Mouse (Mus musculus): ENCODE data around the gene Rrp15.
"Not testable (repeated sequence)": the region's sequence is repeated elsewhere in the genome, so short reads cannot be mapped to it uniquely, and the experiment has no call there.

The Rrp15 gene

DNA sequence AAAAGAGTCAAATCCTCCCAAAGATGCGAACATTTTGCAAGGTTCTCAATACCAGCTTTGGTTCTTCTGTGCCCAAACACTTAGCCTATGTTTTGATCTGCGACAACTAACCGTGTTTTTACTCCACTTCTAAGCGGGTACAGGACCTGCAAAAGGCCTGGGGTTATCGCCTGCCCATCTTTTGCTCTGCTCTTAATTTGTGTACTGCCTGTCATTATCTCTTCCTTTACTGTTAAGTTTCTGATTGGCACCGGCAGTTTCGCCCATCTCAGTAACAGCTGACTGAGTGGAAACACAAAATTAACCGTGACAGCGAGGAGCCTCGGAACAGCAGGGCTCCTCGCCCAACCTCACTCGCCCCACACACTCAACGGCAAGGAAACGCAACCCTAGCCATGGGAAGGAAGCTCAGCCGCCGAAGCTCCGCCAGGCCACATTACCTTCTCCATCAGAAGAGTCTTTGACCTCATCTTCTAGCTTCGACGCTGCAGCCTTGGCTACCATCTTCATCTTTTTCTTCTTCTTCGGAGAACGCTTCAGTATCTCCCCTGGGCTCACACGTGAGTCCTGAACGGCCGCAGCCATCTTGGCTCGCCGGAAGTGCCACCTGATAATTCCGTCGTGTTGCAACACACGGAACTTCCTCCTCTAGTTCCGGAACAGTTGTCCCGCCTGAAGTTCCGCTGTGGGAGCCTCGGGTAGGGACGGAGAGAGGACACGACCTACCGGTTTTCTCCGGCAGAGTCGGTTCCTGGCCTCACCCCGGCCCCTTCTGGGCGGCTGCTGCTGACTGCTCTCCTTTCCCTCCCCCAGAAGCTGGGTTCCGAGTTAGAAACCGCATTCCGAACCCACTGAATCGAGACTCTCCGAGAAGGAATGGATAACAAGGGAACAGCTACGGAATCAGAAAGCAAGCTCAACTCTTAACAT is at the start of gene Rrp15:
Gene Rrp15 (minus strand): TSS at position 635 of the 930 bp plus-strand sequence.
- peak; percentile 67 to 82 for DNase-seq (ENCODE audit: low spot score in 2 of 2)

DNA sequence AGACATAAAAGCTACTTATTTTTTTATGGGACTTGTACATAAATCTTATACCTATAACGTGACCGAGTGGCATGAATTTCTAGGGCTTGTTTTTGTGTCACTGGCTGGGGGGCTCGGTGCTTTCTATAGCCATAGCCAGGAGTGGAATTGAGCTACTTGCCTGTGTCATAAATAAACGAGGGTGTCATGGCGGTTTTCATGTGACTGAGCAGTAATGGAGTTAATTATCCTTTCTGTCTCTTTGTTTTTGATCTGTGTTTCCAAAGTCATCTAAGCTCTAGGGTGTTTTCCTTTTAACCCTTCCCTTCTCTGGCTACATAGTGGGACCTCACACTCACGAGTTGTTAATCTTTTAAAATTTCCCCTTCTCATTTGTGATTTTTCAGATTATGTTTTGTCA is 48.8 kb upstream of the Rrp15 start:
- no peak for DNase-seq (ENCODE audit: low spot score in 2 of 2)

DNA sequence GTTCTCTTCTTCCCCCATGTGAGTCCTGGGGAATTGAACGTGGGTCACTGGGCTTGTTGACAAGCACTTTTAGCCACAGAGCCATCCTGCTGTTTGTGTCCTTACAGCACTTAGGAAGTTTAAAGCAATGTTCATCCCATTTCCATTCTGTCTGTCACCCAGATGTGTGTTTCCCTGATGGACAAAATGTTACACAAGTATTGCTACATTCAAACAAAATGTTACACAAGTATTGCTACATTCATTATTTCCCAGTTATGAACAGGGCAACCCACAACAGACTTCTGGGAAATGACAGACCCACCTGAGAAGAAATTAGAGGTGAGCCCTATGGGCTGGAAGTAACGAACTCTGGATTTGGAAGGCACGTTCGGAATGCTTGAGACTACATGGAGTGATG is 36.2 kb upstream of the Rrp15 start:
- DNase-seq (ENCODE audit: low spot score in 2 of 2) = no peak

DNA sequence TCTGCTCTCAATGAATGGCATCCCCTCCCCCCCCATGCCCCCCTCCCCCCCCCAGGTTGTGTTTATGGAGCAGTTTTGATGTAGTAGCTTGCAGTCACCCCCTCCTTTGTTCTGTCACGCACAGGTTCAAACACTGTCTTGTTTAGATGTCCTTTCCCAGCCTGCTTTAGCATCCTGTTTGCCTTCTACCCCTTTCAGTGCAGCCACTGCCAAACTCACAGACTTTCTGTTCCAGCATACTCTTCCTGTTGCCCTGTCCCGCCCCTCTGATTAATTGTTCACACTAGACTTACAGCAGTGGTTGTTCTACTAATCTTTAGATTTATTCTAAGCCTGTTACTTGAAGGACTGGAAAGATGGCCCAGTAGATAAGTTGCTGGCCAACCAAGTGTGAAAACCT is 31.7 kb upstream of the Rrp15 start:
- no peak for DNase-seq (ENCODE audit: low spot score in 2 of 2)

DNA sequence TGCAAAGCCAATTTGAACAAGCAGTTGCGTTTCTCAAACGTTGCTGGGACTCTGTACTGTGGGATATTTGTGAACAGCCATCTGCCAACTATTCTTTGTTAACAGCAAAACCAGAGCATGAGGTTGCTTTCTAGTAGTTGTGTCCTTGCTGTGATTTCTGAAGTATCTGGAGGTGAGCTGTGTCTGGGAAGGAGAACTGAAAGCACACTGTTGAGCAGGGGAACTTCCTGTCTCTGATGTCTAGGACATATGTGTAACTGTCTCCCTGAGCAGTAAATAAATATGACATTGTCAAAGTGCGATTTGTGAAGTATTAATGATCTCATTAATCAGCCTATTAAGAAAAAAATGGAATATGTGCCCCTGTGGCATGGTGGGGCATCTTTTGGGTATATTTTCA is 24.0 kb upstream of the Rrp15 start:
- no peak for DNase-seq (ENCODE audit: low spot score in 2 of 2)

DNA sequence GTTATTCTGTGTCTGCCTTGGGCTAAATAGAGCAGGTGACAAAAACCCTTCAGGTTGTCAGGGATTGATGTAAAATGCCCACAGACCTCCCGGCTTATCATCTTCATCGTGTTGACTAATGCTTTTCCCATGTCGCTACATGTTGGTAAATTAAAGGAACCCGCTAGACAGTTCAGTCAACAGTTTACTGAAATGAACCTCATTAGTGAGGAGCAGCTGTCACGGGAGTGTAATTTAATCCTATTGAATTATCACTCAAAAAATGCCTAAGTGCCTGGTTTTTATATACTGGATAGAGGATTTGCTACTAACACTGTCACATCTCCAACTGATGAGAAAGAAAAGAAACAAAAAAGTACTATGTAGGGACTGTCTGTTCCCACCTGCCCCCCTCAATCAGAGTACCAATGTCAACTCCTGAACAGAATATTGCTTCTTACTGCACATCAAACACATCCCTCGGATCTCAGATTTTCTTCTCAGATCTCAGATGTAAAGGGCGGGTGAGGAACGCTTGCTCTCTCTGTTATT is 23.5 kb upstream of the Rrp15 start:
- DNase-seq (ENCODE audit: low spot score in 2 of 2) = no peak

DNA sequence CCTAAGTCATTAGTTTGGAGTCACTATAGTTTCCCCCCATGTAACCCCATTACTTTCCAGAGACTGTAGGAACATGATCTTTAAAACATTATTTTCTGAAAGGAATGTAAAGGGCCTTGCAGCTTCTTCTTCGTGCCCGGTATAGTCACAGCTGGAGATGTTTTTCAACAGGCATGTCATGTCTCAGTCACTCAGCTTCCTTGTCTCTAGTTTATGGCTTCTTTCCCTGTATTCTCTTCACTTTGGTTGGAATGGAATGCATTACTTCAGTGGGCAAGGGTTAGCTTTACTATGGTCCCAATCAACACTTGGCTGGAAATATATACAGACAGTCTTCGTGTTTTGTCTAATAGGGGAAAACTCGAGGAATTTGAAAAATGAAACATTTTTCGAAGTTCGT is 22.8 kb upstream of the Rrp15 start:
- no peak for DNase-seq (ENCODE audit: low spot score in 2 of 2)

DNA sequence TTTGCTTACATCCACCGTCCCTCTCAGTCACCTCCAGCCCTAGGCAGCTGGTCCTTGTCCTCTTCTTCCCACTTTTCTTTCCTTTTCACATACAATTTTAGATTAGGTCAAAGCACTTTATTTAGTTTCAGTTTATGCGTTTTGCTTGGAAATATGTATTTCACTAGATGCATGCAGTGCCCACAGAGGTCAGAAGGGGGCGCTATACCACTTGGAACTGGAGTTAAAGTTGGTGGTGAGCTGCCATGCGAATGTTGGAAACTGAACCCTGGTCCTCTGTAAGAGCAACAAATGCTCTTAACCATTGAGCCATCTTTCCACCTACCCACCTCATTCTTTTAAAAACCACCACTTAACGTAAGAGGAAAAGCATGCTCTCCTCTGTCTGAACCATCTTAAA is 21.5 kb upstream of the Rrp15 start:
- no peak for DNase-seq (ENCODE audit: low spot score in 2 of 2)

DNA sequence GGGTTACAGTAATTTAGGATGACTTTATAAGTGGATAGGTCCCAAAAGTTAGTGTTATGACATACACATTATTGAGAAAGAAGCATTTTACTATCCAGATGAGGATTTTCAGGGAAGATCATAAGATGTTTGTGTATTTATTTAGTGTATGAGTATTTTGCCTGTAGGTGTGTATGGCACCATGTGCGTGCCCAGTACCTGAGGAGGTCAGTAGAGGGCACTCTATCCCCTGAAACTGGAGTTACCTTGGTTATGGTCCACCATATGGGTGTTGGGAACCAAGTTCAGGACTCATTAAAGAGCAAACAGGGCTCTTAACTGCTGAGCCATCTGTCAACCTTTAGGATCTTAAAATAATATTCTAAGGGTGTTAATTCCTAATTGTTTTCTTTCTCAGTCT is 19.2 kb upstream of the Rrp15 start:
- DNase-seq (ENCODE audit: low spot score in 2 of 2) = no peak

DNA sequence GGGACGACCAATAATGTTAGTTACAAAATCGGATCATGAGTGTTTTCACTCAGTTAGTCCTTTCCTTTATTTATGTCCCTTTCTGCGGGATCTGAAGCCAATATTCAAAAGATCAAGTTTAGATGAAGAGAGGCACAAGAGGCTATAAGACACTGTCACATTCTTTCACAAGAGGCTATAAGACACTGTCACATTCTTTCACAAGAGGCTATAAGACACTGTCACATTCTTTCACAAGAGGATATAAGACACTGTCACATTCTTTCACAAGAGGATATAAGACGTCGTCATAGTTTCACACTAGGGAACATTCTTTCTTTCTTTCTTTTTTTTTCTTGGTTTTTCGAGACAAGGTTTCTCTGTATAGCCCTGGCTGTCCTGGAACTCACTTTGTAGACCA is 14.3 kb upstream of the Rrp15 start:
- not testable (repeated sequence) for DNase-seq (ENCODE audit: low spot score in 2 of 2)

DNA sequence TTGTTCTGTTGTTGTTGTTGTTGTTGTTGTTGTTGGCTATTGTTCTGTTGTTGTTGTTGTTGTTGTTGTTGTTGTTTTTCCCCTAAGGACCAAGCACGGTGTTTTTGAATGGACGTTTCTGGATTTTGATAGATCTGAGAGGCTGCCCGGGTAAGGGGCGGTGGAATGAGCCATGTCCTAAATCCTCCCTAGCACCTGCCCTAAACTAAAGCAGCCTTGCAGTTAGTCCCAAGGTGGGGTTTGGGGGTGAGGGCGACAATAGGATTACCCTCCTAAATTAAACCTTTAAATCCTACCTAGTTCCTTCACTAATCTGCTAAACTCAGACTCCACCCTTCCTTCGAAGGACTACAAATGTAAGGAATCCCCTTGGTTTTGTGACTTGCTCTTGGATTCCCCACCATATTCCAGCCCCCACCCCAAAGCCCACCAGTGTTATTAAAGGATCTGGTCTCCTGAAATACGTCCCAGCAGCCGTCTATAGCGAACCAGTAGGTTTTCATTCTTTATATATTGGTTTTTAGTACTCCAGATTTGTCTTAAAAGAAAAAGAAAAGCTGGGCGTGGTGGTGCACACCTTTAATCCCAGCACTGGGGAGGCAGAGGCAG is 621 bp upstream of the Rrp15 start:
- peak in 1 of 2 experiments; percentile 14 for DNase-seq (ENCODE audit: low spot score in 2 of 2)

DNA sequence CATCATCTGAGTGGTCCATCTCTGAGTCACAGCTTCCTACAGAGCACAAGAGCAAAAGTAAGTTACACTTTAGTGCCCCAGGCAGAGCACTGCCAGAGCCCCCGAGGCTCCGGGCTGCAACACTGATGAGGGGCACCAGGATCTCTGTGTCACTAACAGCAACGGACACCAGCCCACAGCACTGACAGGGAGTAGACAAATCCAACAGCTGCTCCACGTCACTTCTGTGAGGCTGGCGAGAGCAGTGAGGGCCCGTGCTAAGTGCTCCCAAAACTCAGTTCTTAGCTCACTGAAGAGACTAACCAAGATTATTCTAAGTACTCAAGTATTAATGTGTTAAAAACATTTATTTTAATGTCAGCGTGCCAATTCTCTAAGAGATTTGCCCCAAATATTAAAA is 9.3 kb downstream of the Rrp15 start:
- DNase-seq (ENCODE audit: low spot score in 2 of 2) = no peak

DNA sequence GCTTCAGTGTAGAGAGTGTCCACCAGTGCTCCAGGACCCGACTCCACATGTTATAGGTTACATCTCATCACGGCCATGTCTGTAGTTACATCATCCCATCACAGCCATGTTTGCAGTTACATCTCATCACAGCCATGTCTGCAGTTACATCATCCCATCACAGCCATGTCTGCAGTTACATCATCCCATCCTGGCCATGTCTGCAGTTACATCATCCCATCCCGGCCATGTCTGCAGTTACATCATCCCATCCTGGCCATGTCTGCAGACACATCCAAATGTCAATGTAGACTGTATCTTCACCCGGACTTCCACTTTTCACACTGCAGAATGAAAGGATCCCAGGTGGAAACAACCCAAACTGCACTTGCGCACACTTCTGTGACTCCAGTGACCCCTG is 13.6 kb downstream of the Rrp15 start:
- DNase-seq (ENCODE audit: low spot score in 2 of 2) = no peak

DNA sequence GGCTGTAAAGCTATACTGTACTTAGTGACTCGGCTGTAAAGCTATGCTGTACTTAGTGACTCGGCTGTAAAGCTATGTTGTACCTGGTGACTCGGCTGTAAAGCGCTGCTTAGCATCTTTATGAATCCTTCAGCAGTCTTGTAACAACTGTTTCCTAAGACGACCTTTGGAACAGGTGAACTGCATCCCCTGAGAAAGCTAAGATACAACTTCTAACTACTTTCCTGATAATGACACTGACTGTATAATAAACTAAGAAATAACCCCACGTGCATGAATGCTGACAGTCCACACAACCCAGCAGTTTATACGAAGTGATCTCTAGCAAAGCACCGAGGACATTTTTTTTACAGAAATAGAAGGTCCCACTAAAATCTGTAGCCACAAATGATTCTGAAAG is 16.1 kb downstream of the Rrp15 start:
- DNase-seq (ENCODE audit: low spot score in 2 of 2) = no peak

DNA sequence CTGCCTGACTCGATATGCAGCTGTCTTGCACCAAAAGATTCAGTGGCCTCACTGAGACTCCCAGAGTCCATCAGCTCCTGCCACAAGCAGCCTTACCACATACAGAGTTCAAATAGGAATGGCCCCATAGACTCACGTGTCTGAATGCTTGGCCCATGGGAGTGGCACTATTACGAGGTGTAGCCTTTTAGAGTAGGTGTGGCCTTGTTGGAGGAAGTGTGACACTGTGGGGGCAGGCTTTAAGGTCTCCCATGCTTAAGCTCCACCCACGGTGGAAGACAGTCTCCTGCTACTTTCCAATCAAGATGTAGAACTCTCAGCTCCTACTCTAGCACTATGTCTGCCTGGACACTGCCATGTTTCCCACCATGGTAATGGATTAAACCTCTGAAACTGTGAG is 20.4 kb downstream of the Rrp15 start:
- no peak for DNase-seq (ENCODE audit: low spot score in 2 of 2)

DNA sequence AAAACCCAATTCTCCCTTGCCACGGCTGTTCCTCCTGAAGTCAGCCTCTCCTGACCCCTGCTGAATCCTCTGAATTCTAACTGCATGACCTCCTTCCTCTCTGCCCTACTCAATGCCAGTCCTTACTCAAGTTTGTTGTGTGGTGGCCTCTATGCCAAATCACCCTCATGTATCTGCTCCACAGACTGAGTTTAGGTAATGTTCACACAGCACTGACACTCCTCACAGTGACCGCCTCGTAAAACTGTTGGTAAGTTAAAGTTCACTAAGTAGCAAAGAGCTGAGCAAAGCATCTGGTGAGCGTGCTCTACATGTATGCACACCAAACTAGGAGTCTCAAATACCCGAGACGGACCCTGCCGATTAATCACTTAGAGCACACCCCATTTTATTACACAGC is 23.0 kb downstream of the Rrp15 start:
- no peak for DNase-seq (ENCODE audit: low spot score in 2 of 2)

DNA sequence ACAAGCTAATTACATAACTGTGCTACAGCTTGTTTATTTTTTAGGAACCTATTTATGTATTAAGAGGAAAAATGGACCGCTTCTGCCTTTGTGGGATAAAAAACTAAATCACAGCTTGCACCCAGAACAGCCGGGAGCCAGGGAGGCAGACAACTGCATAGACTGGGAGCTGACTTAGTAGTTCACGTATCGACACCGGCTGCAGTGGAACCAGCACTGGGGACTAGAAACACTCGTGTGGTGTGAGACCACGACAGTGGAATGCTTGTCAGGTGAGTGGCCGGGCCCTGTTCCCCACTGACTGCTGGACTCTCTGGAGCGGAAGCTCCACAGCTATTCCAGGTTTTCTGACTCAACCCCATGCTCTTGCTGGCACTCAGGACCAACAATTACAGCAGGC is 26.9 kb downstream of the Rrp15 start:
- no peak for DNase-seq (ENCODE audit: low spot score in 2 of 2)

DNA sequence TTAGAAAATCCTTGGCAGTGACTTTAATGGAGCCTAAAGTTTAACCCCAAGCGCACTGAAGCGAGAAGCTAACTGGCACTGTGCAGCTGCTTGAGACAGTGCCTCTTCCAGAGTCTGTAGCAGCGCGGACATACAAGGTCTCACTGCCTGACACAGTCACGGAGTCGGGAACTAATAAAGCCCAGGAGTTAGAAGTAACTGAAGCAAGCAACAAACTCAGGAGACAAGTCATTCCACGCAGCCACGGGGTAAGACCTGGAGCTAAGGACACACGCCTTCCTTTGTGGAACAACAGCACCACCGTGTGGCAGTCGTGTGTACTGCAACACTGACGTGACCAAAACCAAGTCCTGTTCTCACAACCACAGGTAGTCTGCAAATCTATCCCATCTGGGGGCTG is 27.3 kb downstream of the Rrp15 start:
- DNase-seq (ENCODE audit: low spot score in 2 of 2) = peak; percentile 71 to 85

DNA sequence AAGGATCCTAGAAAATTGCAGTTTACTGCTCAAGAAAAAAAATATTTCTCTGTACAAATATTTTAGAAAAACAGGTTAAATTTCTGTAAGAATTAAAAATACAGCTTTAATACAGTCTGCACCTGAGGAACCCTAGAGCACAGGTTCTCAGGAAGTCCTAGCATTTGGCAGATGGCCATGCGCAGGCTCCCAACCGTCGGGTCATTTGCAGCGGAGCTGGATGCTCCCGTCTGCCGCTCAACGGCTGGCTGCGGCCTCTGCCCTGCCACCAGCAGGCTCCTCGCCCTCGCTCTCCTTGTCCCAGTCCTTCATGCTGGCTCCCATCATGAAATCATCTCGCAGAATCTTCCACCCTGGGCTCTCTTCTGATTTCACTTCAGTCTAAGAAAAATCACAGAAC is 28.0 kb downstream of the Rrp15 start:
- DNase-seq (ENCODE audit: low spot score in 2 of 2) = no peak

DNA sequence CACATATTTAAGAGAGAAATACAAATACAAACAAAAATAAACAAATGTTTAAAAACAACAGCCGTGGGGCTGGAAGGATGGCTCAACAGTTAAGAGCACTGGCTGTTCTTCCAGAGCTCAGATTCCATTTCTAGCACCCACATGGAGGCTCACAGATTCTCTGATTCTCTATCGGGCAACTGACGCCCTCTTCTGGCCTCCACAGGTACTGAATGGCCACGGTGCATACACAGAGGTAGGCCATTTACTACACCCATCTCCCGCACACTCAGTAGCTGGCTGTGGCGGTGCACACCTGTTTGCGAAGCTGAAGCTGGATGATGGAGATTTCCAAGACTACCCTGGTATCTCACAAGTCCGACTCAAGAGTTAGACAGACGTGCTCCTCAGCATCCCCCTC is 29.4 kb downstream of the Rrp15 start:
- DNase-seq (ENCODE audit: low spot score in 2 of 2) = no peak

DNA sequence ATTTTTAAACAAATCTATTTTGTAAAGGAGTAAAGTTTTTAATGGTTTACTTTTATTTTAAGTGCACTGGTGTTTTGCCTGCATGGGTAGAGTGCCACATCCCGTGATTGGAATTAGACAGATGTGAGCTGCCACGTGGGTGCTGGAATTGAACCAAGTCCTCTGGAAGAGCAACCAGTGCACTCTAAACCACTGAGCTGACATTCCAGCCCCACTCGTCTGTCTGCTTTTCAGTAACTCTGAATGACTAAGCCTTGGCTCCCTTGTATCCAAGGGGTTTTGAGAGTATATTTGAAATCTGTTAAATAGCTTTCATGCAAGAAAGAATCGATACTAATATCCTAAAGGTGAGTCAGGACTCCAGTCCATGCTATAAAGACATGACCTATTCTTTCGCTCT is 30.3 kb downstream of the Rrp15 start:
- no peak for DNase-seq (ENCODE audit: low spot score in 2 of 2)

DNA sequence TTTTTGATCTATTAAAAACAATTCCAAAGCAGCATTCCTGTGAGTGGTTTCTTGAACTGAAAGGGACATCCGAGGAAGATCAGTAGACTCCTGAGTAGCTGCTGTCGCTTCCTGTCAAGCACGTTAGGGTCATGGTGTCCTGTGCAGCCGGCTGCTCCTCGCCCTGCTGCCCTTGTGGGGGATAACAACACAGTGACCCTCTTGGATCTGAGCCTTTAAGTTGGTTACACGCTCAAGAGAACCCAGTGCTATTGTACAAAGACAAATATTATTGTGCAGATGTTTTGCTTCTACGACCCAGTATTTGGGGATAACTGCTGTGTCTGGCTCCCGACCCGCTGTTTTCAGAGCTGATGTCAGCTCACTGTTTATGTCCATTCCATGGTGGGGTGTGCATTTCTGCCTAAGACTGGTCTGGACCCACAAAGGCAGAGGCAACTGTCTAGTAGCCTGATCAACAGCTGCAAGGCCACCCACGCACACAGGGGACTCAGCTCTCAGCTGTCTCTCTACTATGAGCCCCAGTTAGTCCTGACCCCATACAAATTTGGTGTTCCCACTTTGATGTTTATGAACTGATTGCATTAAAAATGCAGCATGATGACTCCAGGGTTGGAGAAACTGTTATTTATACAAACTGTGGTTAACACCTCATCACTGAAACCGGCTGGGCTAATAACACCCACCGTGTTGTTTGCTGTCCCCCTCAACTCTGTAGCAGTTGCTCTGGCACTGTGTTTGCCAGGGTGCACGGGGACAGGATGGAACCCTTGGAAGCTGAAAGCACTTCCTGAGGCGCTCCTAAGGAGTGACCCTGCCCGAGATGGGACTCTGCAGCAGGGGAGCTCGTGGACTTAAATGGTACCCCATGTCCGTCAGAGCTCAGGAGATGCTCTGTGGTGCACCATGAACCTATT is 33.9 kb downstream of the Rrp15 start:
- DNase-seq (ENCODE audit: low spot score in 2 of 2) = no peak
